Mouse (Mus musculus): ENCODE measurements around the gene Glo1.

The Glo1 gene

GRCm38 (mm10) chr17:30536651-30537050 lies 90.0 kb downstream of the Glo1 start:
- DNase-seq (ENCODE audit: low read depth, low spot score), result no peak
